Mouse (Mus musculus) left cerebral cortex, adult 8-10 months (tissue): ENCODE measurements around the gene Ccdc60. TPM values are rescaled to one million over a fixed set of nuclear protein-coding genes. Genes with fewer than 3 reads are reported as not detected.

Experiments
- total RNA-seq, 4 experiments: library from RNA; stranded (reverse); gene quantifications; 2 replicates each; pipeline ENCODE4 v1.2.4; 2022

Ccdc60 gene
- total RNA-seq, 4 experiments from 2014 or later, result 0.21 to 0.44 (median 0.31) TPM

Other genes starting within 250 kb of the Ccdc60 start
- gene Tmem233, start 205.7 kb downstream of the Ccdc60 start, total RNA-seq, result under 1 TPM in 1 of 4 experiments, not detected in 3; 0.18 TPM
- 10 to 100 TPM in 3 of 4 experiments, 1 to 10 TPM in 1; 8.3 to 12.4 (median 11.7) TPM for gene Hspb8, start 133.9 kb upstream of the Ccdc60 start, total RNA-seq